Mouse (Mus musculus) ovary, postnatal 10 days (tissue): ENCODE measurements around the gene Slc12a6.
A peak's percentile ranks its signal among the peaks of the same experiment; 100 is the strongest.

Experiments
- DNase-seq: peaks from one replicate; pipeline ENCODE4 v3.0.0; 2022; ENCODE audit warnings: low spot score

Gene Slc12a6

GRCm38 (mm10) chr2:112328069-112328777 lies 62.6 kb downstream of the Slc12a6 start:
- DNase-seq: no peak

DNA sequence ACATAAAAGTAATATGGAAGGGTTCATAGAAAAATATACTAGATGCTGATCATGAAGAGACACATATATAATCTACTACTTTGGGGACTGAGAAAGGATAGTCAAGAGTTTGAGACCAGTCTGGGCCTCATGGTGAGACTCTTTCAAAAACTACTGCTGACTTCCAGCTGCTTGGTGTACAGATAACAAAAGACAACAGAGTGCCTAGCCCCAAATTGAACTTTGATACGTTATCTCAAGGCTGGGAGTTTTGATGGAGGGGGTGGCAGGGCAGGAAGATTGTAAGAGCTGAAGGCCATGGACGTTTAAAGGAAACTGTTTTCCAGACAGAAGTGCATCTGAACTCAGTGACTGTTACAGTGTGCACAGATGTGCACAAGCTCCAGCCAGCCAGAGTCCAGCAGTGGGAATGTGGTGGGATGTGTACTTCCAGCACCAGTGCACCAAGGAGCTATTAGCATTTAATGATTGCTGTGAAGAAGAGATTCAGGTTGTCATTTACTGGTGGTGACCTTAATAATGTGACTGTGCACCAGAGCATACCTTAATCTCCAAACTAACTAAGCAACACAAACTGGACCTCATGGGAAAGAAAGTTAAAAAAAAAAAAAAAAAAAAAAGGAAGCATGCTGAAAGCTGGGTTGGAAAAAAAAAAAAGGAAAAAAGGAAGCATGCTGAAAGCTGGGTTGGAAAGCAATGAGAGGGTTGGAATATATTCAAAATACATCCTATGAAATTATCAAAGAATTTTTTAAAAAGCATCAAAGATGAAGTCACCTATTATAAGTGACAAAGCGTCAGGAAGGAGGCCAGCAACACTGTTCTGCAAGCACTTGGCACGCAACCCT lies 66.7 kb downstream of the Slc12a6 start:
- DNase-seq: no peak

GRCm38 (mm10) chr2:112337211-112337610 lies 71.6 kb downstream of the Slc12a6 start:
- DNase-seq: no peak

DNA sequence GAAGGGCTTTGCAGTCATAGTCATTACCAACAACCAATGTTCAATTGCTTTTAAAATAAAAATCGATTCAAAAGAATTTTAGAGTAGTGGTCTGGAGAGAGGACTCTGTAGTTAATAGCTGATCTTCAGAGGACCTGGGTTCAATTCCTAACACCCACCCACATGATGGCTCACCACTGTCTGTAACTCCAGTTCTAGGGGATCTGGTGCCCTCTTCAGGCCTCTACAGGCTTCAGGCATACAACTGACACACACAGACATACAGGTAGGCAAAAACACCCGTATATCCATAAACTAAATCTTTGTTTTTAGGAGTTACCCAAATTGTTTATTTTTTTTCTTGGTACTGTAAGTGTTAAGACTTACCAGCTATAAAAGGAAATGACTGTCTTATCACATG lies 74.1 kb downstream of the Slc12a6 start:
- DNase-seq: no peak

DNA sequence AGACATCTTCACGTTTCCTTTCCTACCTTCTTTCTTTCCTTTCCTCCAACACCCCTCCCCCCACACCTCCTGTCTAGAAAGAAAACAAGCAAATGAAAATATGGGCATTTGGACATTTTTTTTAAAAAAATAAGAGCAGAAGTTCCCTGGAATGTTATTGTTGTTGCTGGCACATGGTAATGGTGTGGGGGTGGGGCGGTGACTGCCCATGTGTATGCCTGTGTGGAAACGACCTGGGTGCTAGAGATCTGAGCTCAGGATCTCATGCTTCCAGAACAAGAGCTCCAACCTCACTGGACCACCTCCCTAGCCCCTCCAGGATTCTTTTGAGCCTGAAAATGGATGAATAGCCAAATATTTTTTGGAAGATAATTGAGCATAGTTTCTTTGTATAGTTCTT lies 75.5 kb downstream of the Slc12a6 start:
- DNase-seq: no peak

GRCm38 (mm10) chr2:112348246-112348645 lies 82.6 kb downstream of the Slc12a6 start:
- no peak for DNase-seq

- no peak for DNase-seq
Observed at GRCm38 (mm10) chr2:112353685-112354455, 88.2 kb downstream of the Slc12a6 start.

DNA sequence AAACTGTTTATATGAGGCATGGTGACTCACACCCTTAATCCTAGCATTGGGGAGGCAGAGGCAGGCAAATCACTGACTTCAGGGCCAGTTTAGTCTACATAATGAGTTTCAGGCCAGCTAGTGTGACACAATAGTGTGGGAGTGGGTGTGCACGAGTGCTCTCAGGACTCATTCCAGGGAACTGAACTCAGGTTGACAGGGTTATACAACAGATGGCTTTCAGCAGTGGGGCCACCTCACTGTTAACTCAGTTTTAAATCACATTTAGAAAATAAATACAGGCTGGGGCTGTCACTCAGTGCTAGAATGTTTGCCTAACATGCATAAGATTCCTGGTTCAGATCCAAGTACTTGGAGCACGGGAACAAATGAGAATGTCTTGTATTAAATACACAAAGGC lies 94.0 kb downstream of the Slc12a6 start:
- DNase-seq: no peak

DNA sequence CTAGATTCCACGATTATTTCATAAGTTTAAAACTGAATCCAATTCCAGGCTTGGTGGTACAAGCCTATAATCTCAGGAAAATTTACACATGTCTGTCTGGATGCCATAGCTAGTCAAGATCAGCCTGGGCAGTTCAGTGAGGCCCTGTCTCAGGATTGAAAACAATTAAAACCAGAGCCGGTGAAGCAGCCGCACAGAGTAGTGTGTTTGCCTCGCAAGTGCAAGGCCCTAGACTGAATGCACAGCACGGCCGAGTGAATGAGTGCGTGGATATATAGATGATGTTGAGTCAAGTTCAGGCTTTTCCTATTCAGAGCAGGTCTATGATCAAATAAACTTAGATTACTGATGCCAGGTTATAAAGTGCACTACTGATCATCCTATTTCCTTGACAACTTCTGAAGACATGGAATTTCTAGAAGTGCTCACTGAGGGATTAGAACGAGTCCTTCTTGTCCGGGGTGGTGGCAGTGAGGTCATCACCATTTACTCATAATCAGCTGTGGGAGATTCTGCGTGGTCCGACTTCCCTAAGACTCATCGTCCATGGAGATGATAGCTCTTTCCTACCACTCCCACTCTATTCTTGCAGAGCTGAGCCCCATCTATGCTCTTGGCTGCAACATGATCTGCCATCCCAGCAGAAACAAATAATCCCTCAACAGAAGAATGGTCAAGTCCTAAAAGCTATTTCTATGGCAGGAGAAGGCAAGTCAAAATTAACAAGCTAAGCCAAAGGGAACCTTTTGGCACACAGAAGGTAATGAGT lies 94.6 kb downstream of the Slc12a6 start:
- no peak for DNase-seq

DNA sequence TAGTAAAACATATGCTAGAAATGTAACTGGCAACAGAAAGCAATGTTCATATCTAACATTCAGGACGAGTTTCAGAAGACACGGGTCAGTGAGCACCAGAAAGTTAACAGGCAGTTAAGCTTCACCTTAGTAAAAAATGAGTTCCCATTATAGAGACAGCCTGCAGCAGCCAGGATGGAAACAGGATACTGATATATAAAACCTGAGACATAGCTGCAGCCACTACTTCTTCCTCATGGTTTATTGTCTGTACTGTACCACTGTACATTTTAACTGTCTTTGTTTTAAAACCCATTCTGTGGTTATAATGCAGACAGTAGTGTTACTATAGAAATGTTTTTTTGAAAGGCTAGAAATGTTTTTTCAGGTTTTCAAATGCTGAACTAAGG lies 95.2 kb downstream of the Slc12a6 start:
- no peak for DNase-seq

DNA sequence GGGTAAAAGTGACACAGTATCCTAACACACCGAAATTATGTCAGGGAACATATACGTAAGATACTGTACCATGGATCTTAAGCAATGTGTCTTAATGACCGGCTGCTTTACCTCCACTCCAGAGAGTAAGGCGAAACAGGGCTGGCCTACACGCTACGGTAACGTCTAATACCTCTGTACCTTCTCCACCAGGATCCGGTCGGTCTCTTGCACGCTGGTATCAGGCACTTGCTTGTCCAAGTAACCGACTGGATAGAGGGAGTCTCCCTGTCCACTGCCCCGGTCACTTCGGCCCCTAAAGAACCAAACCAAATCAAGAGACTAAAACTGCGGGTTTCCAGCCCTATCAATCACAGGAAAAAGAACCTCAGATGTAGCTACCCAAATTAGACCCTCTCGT lies 101.6 kb downstream of the Slc12a6 start:
- DNase-seq: no peak

- peak; percentile 78 for DNase-seq
Observed at GRCm38 (mm10) chr2:112367726-112368673, 102.4 kb downstream of the Slc12a6 start, which contains the start of gene Emc4. Emc4 (minus strand) TSS chr2:112368027.

- DNase-seq: no peak
Observed at GRCm38 (mm10) chr2:112369941-112370340, 104.3 kb downstream of the Slc12a6 start.

DNA sequence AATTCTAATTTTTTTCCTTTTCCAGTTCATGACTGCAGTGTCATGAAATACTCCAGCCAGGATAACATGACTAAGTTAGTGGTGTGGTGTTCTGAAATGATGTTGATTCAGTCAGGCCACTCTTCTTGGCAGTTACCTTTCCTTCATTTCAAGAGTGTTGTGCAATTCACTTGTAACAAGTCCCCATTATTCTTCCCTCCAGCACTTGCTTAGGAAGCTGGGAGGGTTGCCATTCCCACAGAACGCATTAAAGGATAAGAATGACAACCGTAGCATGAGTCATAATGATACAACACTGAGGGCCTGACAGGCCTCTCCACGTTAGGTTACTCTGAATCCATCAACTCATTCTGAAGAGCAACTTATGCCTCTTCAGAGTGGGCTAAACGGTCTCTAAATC lies 107.5 kb downstream of the Slc12a6 start:
- DNase-seq: no peak

GRCm38 (mm10) chr2:112374610-112375009 lies 109.0 kb downstream of the Slc12a6 start:
- DNase-seq: no peak

DNA sequence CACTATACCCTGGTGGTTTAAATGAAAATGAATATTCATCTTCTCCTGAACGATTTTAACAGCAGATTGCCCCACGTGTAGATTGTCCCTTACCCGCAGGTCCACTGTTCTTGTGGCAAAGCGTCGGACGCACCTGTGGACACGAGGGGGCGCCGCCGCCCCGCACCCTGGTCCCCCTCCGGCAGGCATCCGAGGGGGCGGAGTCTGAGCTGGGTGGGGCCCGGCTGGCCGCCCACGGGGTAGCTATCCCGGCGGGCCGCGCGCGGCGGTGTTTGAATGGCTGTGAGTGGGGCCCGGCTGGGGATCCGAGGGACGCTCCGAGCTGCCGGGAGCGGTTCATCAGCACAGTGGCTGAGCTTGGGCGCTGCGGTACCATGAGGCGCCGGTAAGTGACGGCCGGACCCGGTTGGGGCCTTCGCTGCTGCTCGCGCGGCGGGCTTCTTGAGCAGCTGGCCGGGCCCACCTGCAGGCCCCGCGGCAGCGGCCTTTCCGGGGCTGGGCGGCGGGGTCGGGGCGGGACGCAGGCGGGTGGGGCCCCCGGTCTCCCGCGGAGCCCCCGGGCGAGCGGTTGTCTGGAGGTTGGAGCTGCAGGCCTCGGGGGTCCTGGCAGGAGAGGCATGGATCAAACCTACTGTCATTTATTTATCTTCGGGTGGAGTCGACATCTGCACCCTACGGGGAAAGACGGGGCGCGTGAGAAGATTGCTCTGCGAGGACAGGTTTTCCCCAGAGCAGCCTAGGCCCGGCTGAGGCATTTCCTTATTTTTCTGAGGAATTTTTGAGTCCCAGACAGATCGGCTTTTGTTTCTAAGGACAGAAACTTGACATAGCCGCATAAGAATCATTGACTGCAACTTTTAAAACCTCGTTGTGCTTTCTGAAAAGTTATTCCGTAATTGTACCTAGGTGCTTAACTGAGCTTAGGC lies 113.6 kb downstream of the Slc12a6 start, which contains the start of gene Katnbl1:
Gene Katnbl1, plus strand, starts transcription at position 239 of the 926 bp plus-strand sequence.
- peak; percentile 80 for DNase-seq

DNA sequence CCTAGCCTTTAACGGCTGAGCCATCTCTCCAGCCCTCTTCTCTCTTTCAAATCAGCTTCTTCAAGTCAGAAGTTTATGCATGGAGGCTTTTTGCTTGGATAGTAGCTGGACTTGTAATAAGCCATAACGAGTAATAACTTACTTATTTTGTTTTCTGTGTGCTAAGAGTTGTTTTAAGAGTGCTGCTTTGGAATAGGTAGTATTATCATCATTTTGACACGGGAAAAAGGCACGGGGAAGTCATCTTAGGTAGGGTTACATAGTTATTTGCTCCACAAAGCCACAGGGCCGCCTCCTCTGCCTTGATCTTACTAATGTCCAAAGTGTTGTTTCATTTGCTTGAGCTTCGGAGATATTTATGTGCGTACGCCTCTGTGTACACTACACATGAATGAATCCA lies 114.5 kb downstream of the Slc12a6 start:
- DNase-seq: no peak

DNA sequence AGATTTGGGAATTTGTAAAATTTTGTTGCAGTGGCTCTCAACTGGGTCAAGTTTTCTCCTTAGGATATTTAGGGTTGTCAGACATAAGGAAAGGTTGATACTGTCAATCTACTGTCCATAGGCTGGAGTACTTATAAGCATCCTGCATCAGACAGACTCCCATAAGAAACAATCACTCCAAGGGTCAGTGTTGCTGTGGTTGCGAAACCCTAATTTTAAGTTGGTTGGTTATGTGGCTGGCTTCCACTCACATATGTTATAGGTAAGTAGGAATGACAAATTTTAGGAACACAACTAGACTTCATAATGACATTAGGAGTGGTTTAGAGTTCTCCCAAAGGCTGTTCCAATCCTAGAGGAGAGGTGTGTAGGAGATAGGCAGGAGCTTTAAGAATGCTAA lies 115.6 kb downstream of the Slc12a6 start:
- DNase-seq: no peak

DNA sequence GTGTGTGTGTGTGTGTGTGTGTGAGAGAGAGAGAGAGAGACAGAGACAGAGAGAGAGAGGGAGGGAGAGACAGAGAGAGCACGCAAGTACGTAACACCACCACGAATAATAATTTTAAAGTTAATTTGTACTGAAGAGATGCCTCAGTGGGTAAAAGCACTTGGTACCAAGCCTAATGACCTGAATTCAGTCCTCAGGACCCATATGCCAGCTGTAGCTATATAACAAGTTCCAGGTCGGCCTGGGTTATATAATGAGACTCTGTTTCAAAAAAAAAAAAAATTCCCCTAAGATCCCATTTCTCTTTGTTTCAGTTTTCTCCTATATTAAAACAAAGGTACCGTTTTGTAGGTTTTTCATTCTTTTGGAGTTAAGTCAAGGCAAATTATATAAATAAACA lies 125.2 kb downstream of the Slc12a6 start:
- DNase-seq: no peak
